Mouse (Mus musculus) C2C12 (cell line): Measurements from ENCODE around the gene Galnt10.

Source experiments
- MAX ChIP-seq: IDR thresholded peaks from one replicate; pipeline ENCODE4 v1.6.1; 2011; ENCODE audit warnings: mild to moderate bottlenecking, control low read depth
- USF1 ChIP-seq: IDR thresholded peaks from one replicate; pipeline ENCODE4 v1.6.1; 2011; ENCODE audit warnings: low read depth, mild to moderate bottlenecking, control low read depth, moderate library complexity

- TF ChIP-seq MAX (no peak), USF1 (no peak)
Measured at GRCm38 (mm10) chr11:57605660-57606059, 39.6 kb upstream of the Galnt10 start.
